ENCODE assay signal across 8 mouse cellular contexts in the genomic region with DNA sequence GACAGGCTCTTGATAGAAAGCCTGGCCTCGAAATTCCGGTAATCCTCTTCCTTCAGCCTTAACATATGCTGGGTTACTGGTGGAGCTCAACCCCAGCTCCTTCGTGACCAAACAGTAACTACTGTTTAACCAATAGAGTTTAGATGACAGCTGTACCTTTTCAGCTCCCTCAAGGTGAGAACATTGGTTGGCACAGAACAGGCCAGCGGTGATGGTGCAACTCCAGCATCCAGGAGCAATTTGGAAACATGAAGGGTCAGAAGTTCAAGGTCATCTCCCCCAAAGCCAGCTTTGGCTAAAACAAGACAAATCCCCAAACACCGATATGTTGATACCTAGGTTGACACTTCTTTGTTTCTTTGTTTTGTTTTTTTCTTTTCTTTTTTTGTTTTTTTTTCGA. TPM values are rescaled to one million over a fixed set of nuclear protein-coding genes. Genes with fewer than 3 reads are reported as not detected.
DNase-seq lines count a peak whose midpoint lies in the region; ATAC-seq and TF ChIP-seq lines count a peak whose summit lies in the region.

No protein-coding gene starts in this region.

- WGBS in kidney, embryonic 14.5 days, result 64% methylated on average over 6 of the region's 6 CpGs
- WGBS in hindbrain, embryonic 13.5 days, result 67% methylated on average over 6 of the region's 6 CpGs
- WGBS in midbrain, embryonic 13.5 days, result 68% methylated on average over 6 of the region's 6 CpGs

- H3K4me3 ChIP-seq in kidney, embryonic 14.5 days (ENCODE audit: low read length), result peak overlapping the region; percentile 67; the same call in 1 of the 2 replicates
- peak overlapping the region; percentile 98 for H3K4me3 ChIP-seq in bone marrow macrophage, adult 2 months (ENCODE audit: insufficient read depth, low read length)
- H3K4me3 ChIP-seq in hindbrain, embryonic 13.5 days, result peak overlapping the region; percentile 60
- peak overlapping the region; percentile 63 for H3K4me3 ChIP-seq in midbrain, embryonic 13.5 days (replicated peaks)

- DNase-seq in kidney, postnatal 10 days, result no peak
- DNase-seq in left cerebral cortex, postnatal 4 days, result no peak
- no peak for DNase-seq in embryo, embryonic 9.5 days (ENCODE audit: extremely low spot score)
- DNase-seq in frontal cortex, adult 2 months (ENCODE audit: extremely low spot score in 1 of 2, low spot score in 1 of 2), result no peak

- peak overlapping the region; percentile 67; the same call in 1 of the 2 replicates for H3K9ac ChIP-seq in kidney, embryonic 14.5 days (ENCODE audit: low read depth, low read length)
- peak overlapping the region; percentile 79 for H3K9ac ChIP-seq in hindbrain, embryonic 13.5 days
- peak overlapping the region; percentile 75 for H3K9ac ChIP-seq in midbrain, embryonic 13.5 days (replicated peaks)

- H3K4me1 ChIP-seq in kidney, embryonic 14.5 days (ENCODE audit: control insufficient read depth, insufficient read depth, low read length), result peaks cover 30% of the 10 kb centered on the region
- peaks cover 9% of the 10 kb centered on the region for H3K4me1 ChIP-seq in bone marrow macrophage, adult 2 months (ENCODE audit: control insufficient read depth, insufficient read depth, low read length)
- H3K4me1 ChIP-seq in hindbrain, embryonic 13.5 days (replicated peaks), result peaks cover 37% of the 10 kb centered on the region
- H3K4me1 ChIP-seq in midbrain, embryonic 13.5 days (replicated peaks), result peaks cover 51% of the 10 kb centered on the region

- no peak for ATAC-seq in kidney, embryonic 14.5 days (ENCODE audit: low FRiP score, low TSS enrichment)
- ATAC-seq in hindbrain, embryonic 13.5 days (ENCODE audit: low FRiP score), result no peak
- no peak for ATAC-seq in midbrain, embryonic 13.5 days

- TF ChIP-seq CTCF in bone marrow macrophage, adult 2 months (IDR thresholded peaks at IDR 0.05; ENCODE audit: low read depth, low read length), result no peak

- H3K27ac ChIP-seq in kidney, embryonic 14.5 days (ENCODE audit: low read depth, low read length), result peak overlapping the region; percentile 71; the same call in 1 of the 2 replicates
- H3K27ac ChIP-seq in bone marrow macrophage, adult 2 months (ENCODE audit: insufficient read depth, low read depth, low read length), result no peak overlapping the region
- peak overlapping the region; percentile 91 for H3K27ac ChIP-seq in hindbrain, embryonic 13.5 days
- H3K27ac ChIP-seq in midbrain, embryonic 13.5 days, result peak overlapping the region; percentile 74

- H3K27me3 ChIP-seq in kidney, embryonic 14.5 days (ENCODE audit: control insufficient read depth, insufficient read depth, low read length), result no peaks in the 10 kb centered on the region
- H3K27me3 ChIP-seq in hindbrain, embryonic 13.5 days, result 0 out of 2 replicates have a peak, but pooled peaks cover 3% of the 10 kb centered on the region
- no peaks in the 10 kb centered on the region for H3K27me3 ChIP-seq in midbrain, embryonic 13.5 days

- H3K9me3 ChIP-seq in kidney, embryonic 14.5 days (ENCODE audit: control insufficient read depth, low read length), result no peaks in the 10 kb centered on the region
- H3K9me3 ChIP-seq in hindbrain, embryonic 13.5 days, result no peaks in the 10 kb centered on the region
- H3K9me3 ChIP-seq in midbrain, embryonic 13.5 days, result no peaks in the 10 kb centered on the region

- peak overlapping the region; percentile 70 for H3K4me2 ChIP-seq in kidney, embryonic 14.5 days (replicated peaks; ENCODE audit: low read depth, low read length)
- peak overlapping the region; percentile 90 for H3K4me2 ChIP-seq in hindbrain, embryonic 13.5 days
- peak overlapping the region; percentile 74 for H3K4me2 ChIP-seq in midbrain, embryonic 13.5 days (replicated peaks)

- no peaks in the 10 kb centered on the region for H3K36me3 ChIP-seq in kidney, embryonic 14.5 days (ENCODE audit: control insufficient read depth, insufficient read depth, low read length)
- H3K36me3 ChIP-seq in hindbrain, embryonic 13.5 days, result no peaks in the 10 kb centered on the region
- H3K36me3 ChIP-seq in midbrain, embryonic 13.5 days, result no peaks in the 10 kb centered on the region

- no peak for TF ChIP-seq POLR2A in bone marrow macrophage, adult 2 months (IDR thresholded peaks at IDR 0.05; ENCODE audit: borderline replicate concordance, low read depth, low read length)

- intact Hi-C loops in left cerebral cortex, postnatal 4 days (cut with DNase I), result no loop called here

RNA-seq across cellular contexts. Expression of a gene that starts 3.3 kb away (rescaled TPM):
- 3.1 and 3.4 TPM in 2 replicates for polyA plus RNA-seq in kidney, embryonic 14.5 days (2014; fragmentation: Nextera tagmentation; extraction: Ambion mirVana)
- polyA plus RNA-seq in bone marrow macrophage, adult 2 months (2012; ENCODE audit: insufficient read depth, insufficient read length, missing spikeins), result not detected in 2 replicates
- polyA plus RNA-seq in hindbrain, embryonic 13.5 days (2015; fragmentation: Nextera tagmentation; extraction: Ambion mirVana), result 5.4 and 5.6 TPM in 2 replicates
- polyA plus RNA-seq in midbrain, embryonic 13.5 days (2015; fragmentation: Nextera tagmentation; extraction: Ambion mirVana), result 4.6 and 5.6 TPM in 2 replicates
- total RNA-seq in left cerebral cortex, postnatal 4 days (2021), result 1 to 10 TPM; 4.2 to 4.7 TPM
- polyA plus RNA-seq in frontal cortex, adult 2 months (2012; rRNA removed), result 5.9 and 6.2 TPM in 2 replicates

RNA-seq across cellular contexts. Expression of a gene that starts 29.4 kb away (rescaled TPM):
- polyA plus RNA-seq in kidney, embryonic 14.5 days (2014; fragmentation: Nextera tagmentation; extraction: Ambion mirVana), result 403 and 460 TPM in 2 replicates
- 72.2 and 79.5 TPM in 2 replicates for polyA plus RNA-seq in bone marrow macrophage, adult 2 months (2012; ENCODE audit: insufficient read depth, insufficient read length, missing spikeins)
- polyA plus RNA-seq in hindbrain, embryonic 13.5 days (2015; fragmentation: Nextera tagmentation; extraction: Ambion mirVana), result 189 TPM in 2 replicates
- 288 and 305 TPM in 2 replicates for polyA plus RNA-seq in midbrain, embryonic 13.5 days (2015; fragmentation: Nextera tagmentation; extraction: Ambion mirVana)
- total RNA-seq in left cerebral cortex, postnatal 4 days (2021), result 10 to 100 TPM; 43.4 to 53.2 TPM
- polyA plus RNA-seq in frontal cortex, adult 2 months (2012; rRNA removed), result 29.8 and 30.9 TPM in 2 replicates
